ENCODE assay signal across 16 mouse cellular contexts in the genomic region with DNA sequence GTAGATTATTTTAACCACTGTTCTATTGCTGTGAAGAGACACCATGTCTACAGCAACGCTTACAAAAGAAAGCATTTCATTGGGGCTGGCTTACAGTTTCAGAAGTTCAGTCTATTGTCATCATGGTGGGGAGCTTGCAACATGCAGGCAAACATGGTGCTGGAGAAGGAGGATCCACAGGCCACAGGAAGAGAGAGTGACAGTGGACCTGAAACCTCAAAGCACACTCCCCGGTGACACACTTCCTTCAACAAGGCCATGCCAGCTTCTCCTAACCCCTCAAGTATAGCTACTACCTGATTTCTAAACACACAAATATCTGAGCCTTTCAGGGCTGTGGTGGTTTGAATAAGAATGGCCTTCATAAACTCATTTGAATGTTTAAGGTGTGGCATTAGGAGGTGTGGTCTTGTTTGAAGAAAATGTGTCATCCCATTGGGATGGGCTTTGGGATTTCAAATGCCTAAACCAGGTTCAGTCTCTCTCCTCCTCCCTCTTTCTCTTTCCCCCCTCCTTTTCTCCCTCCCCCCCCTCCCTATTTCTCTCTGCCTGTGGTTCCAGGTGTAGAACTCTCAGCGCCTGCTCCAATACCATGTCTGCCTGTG.
"Had no signal": no experiment of that assay in that cellular context is flagged by ENCODE, and none has a peak within 500 bp of the region (broad histone marks: within the 10 kb centered on the region; RNA-seq: fewer than 3 reads in every experiment).

No protein-coding gene starts in this region.

- H3K9ac ChIP-seq: liver, embryonic 13.5 days; midbrain, embryonic 13.5 days; neural tube, embryonic 13.5 days; stomach, embryonic 15.5 days had no signal

- H3K9me3 ChIP-seq: liver, embryonic 13.5 days; midbrain, embryonic 10.5 days; midbrain, embryonic 13.5 days; neural tube, embryonic 13.5 days; stomach, embryonic 15.5 days had no signal

- DNase-seq: kidney, adult 9 months; kidney, postnatal 25 days; layer of hippocampus, adult 9-11 months; lung, adult 2 months; lung, postnatal 14 days; lung, postnatal 4 days; right cerebral cortex, postnatal 4 days had no signal

- H3K27ac ChIP-seq: kidney, postnatal 0 days; layer of hippocampus, adult 2 months; liver, embryonic 13.5 days; midbrain, embryonic 10.5 days; midbrain, embryonic 13.5 days; neural tube, embryonic 13.5 days; stomach, embryonic 15.5 days had no signal

- ATAC-seq: midbrain, embryonic 13.5 days; midbrain, embryonic 16.5 days had no signal

- H3K36me3 ChIP-seq: liver, embryonic 13.5 days; midbrain, embryonic 10.5 days; midbrain, embryonic 13.5 days; neural tube, embryonic 13.5 days; stomach, embryonic 15.5 days had no signal

- H3K27me3 ChIP-seq: liver, embryonic 13.5 days; midbrain, embryonic 13.5 days; neural tube, embryonic 13.5 days; stomach, embryonic 15.5 days had no signal

- H3K4me3 ChIP-seq: layer of hippocampus, adult 2 months; liver, embryonic 13.5 days; midbrain, embryonic 10.5 days; midbrain, embryonic 13.5 days; myocyte; neural tube, embryonic 13.5 days; stomach, embryonic 15.5 days had no signal
